Mouse (Mus musculus): Measurements from ENCODE around the gene Vmn2r93.

DNA sequence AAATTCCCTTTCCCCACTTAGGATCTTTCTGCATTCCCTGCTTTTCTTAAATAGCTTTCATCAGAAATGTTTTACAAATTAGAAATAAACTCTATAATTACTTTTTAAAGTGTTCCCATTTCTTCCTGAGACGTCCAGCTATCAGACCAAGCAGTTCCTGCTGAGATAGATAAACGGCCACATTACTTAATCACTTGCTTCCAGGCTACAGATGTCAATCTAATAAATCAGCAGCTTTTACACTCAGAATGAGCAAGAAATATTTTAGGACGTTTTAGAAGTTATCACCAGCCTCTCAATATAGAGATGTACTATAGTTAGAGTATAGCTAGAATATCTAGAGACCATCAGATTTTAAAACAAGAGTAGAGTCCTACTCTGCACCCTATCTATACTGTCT is 62.7 kb downstream of the Vmn2r93 start:
- TF ChIP-seq CTCF (IDR thresholded peaks at IDR 0.05; ENCODE audit: low read depth, low read length), result no peak
- no peak for TF ChIP-seq POLR2A (IDR thresholded peaks at IDR 0.05; ENCODE audit: insufficient read depth, low read length)

Measured in ES-Bruce4 (cell line).